In genomic region chr8:24359022-24359600, GRCm38 (mm10) we compare ENCODE assay signal across 20 mouse cellular contexts.
DNase-seq lines count a peak whose midpoint lies in the region; ATAC-seq and TF ChIP-seq lines count a peak whose summit lies in the region.
"Had no signal": no experiment of that assay in that cellular context is flagged by ENCODE, and none has a peak within 500 bp of the region (broad histone marks: within the 10 kb centered on the region; RNA-seq: fewer than 3 reads in every experiment).

No protein-coding gene starts in this region.

- no peaks in the 10 kb centered on the region for H3K27me3 ChIP-seq in intestine, embryonic 14.5 days (replicated peaks; ENCODE audit: control insufficient read depth, insufficient read depth, low read length)
- H3K27me3 ChIP-seq in intestine, postnatal 0 days (replicated peaks; ENCODE audit: control insufficient read depth, insufficient read depth, low read length): no peaks in the 10 kb centered on the region
- no peaks in the 10 kb centered on the region for H3K27me3 ChIP-seq in lung, embryonic 16.5 days (ENCODE audit: control insufficient read depth, insufficient read depth, low read depth, low read length)
- no peaks in the 10 kb centered on the region for H3K27me3 ChIP-seq in intestine, embryonic 16.5 days (replicated peaks; ENCODE audit: control insufficient read depth, insufficient read depth, low read length)
- H3K27me3 ChIP-seq: embryonic facial prominence, embryonic 13.5 days; forebrain, embryonic 15.5 days; Patski had no signal

- no peak for TF ChIP-seq CTCF in intestine, postnatal 0 days (IDR thresholded peaks at IDR 0.05; ENCODE audit: low read depth)

- H3K4me2 ChIP-seq in intestine, embryonic 14.5 days (ENCODE audit: low read length): no peak overlapping the region
- no peak overlapping the region for H3K4me2 ChIP-seq in intestine, postnatal 0 days (replicated peaks; ENCODE audit: low read depth)
- H3K4me2 ChIP-seq in lung, embryonic 16.5 days (ENCODE audit: low read depth, low read length): no peak overlapping the region
- no peak overlapping the region for H3K4me2 ChIP-seq in intestine, embryonic 16.5 days (ENCODE audit: low read depth, low read length)
- H3K4me2 ChIP-seq: embryonic facial prominence, embryonic 13.5 days; forebrain, embryonic 15.5 days had no signal

- ATAC-seq in intestine, embryonic 14.5 days (replicated peaks; ENCODE audit: low FRiP score, low TSS enrichment, low read depth): peak; percentile 72
- no peak for ATAC-seq in intestine, postnatal 0 days
- ATAC-seq in lung, embryonic 16.5 days (ENCODE audit: low read depth): 0 out of 2 replicates have a peak, but pooled peaks have one; percentile 28
- peak; percentile 84 for ATAC-seq in intestine, embryonic 16.5 days
- ATAC-seq: forebrain, embryonic 15.5 days; hindbrain, postnatal 0 days; Patski had no signal

- no peaks in the 10 kb centered on the region for H3K4me1 ChIP-seq in intestine, embryonic 14.5 days (replicated peaks; ENCODE audit: control insufficient read depth, insufficient read depth, low read length)
- H3K4me1 ChIP-seq in intestine, postnatal 0 days (replicated peaks; ENCODE audit: control insufficient read depth, insufficient read depth, low read length): no peaks in the 10 kb centered on the region
- no peaks in the 10 kb centered on the region for H3K4me1 ChIP-seq in lung, embryonic 16.5 days (replicated peaks; ENCODE audit: control insufficient read depth, insufficient read depth, low read length)
- no peaks in the 10 kb centered on the region for H3K4me1 ChIP-seq in intestine, embryonic 16.5 days (ENCODE audit: control insufficient read depth, insufficient read depth, low read length)
- H3K4me1 ChIP-seq: embryonic facial prominence, embryonic 13.5 days; forebrain, embryonic 15.5 days had no signal

- no peak overlapping the region for H3K9ac ChIP-seq in intestine, embryonic 14.5 days (ENCODE audit: low read length)
- no peak overlapping the region for H3K9ac ChIP-seq in intestine, postnatal 0 days (ENCODE audit: low read depth, low read length)
- no peak overlapping the region for H3K9ac ChIP-seq in lung, embryonic 16.5 days (ENCODE audit: low read length)
- no peak overlapping the region for H3K9ac ChIP-seq in intestine, embryonic 16.5 days (ENCODE audit: low read depth, low read length)
- H3K9ac ChIP-seq: embryonic facial prominence, embryonic 13.5 days; forebrain, embryonic 15.5 days had no signal

- no peak for DNase-seq in intestine, embryonic 14.5 days (ENCODE audit: low spot score)
- DNase-seq in lung, postnatal 25 days (ENCODE audit: low spot score): no peak
- no peak for DNase-seq in thymus, postnatal 36 days
- DNase-seq in layer of hippocampus, adult 8-10 months (ENCODE audit: low spot score in 2 of 2): no peak
- no peak for DNase-seq in right cerebral cortex, adult 2 months (ENCODE audit: low spot score in 2 of 2)
- DNase-seq: adrenal gland, postnatal 14 days; cerebellum, adult 9-11 months; gastrocnemius, postnatal 25 days; kidney, postnatal 25 days; layer of hippocampus, postnatal 36 days; liver; lung, postnatal 4 days; thymus, adult 18-20 months had no signal

- H3K4me3 ChIP-seq in intestine, embryonic 14.5 days (ENCODE audit: low read depth, low read length): no peak overlapping the region
- no peak overlapping the region for H3K4me3 ChIP-seq in intestine, postnatal 0 days (ENCODE audit: low read depth, low read length)
- H3K4me3 ChIP-seq in lung, embryonic 16.5 days (ENCODE audit: low read length): no peak overlapping the region
- H3K4me3 ChIP-seq in intestine, embryonic 16.5 days (ENCODE audit: low read length): no peak overlapping the region
- H3K4me3 ChIP-seq: embryonic facial prominence, embryonic 13.5 days; forebrain, embryonic 15.5 days had no signal

- peaks cover 5% of the 10 kb centered on the region; the same call in 1 of the 2 replicates for H3K9me3 ChIP-seq in intestine, embryonic 14.5 days (ENCODE audit: control insufficient read depth, low read length)
- H3K9me3 ChIP-seq in intestine, postnatal 0 days (ENCODE audit: control insufficient read depth): no peaks in the 10 kb centered on the region
- H3K9me3 ChIP-seq in lung, embryonic 16.5 days (ENCODE audit: control insufficient read depth, low read length): no peaks in the 10 kb centered on the region
- H3K9me3 ChIP-seq in intestine, embryonic 16.5 days (ENCODE audit: control insufficient read depth, low read length): no peaks in the 10 kb centered on the region
- H3K9me3 ChIP-seq: forebrain, embryonic 15.5 days had no signal

- H3K36me3 ChIP-seq in intestine, embryonic 14.5 days (ENCODE audit: control insufficient read depth, insufficient read depth, low read length): no peaks in the 10 kb centered on the region
- no peaks in the 10 kb centered on the region for H3K36me3 ChIP-seq in intestine, postnatal 0 days (ENCODE audit: control insufficient read depth, insufficient read depth)
- H3K36me3 ChIP-seq in lung, embryonic 16.5 days (ENCODE audit: control insufficient read depth, insufficient read depth, low read length): no peaks in the 10 kb centered on the region
- H3K36me3 ChIP-seq in intestine, embryonic 16.5 days (ENCODE audit: control insufficient read depth, insufficient read depth, low read length): no peaks in the 10 kb centered on the region
- H3K36me3 ChIP-seq: embryonic facial prominence, embryonic 13.5 days; forebrain, embryonic 15.5 days had no signal

- no peak overlapping the region for H3K27ac ChIP-seq in intestine, embryonic 14.5 days (ENCODE audit: low read depth)
- no peak overlapping the region for H3K27ac ChIP-seq in intestine, postnatal 0 days (ENCODE audit: low read depth, low read length)
- H3K27ac ChIP-seq in lung, embryonic 16.5 days (ENCODE audit: low read length): no peak overlapping the region
- no peak overlapping the region for H3K27ac ChIP-seq in intestine, embryonic 16.5 days (ENCODE audit: low read length)
- H3K27ac ChIP-seq: embryonic facial prominence, embryonic 13.5 days; forebrain, embryonic 15.5 days; hindbrain, postnatal 0 days had no signal
